Mouse (Mus musculus) intestine, postnatal 0 days (tissue): ENCODE data around the gene Jarid2. TPM values are rescaled to one million over a fixed set of nuclear protein-coding genes. Genes with fewer than 3 reads are reported as not detected.
A peak's percentile ranks its signal among the peaks of the same experiment; 100 is the strongest.

Source experiments
- ATAC-seq: fragments of 200-750 bp; cut with Nextera tagmentation; 2 replicates; pipeline ENCODE4 v1.8.0; 2017; ENCODE audit warnings: mild to moderate bottlenecking, moderate TSS enrichment, moderate library complexity
- H3K27ac ChIP-seq: fragments of 300-500 bp; sonication (generic); 2 replicates; pipeline ENCODE4 v1.5.1; 2014; ENCODE audit warnings: mild to moderate bottlenecking, low read depth, low read length, moderate library complexity
- H3K27me3 ChIP-seq: fragments of 300-500 bp; sonication (generic); replicated peaks from 2 replicates; pipeline ENCODE4 v1.6.1; 2014; ENCODE audit warnings: low read length, mixed read lengths; ENCODE audit not compliant: control insufficient read depth, insufficient read depth
- H3K36me3 ChIP-seq: fragments of 300-500 bp; sonication (generic); 2 replicates; pipeline ENCODE4 v1.6.1; 2014; ENCODE audit warnings: mild to moderate bottlenecking, moderate library complexity; ENCODE audit not compliant: control insufficient read depth, insufficient read depth
- H3K4me1 ChIP-seq: fragments of 300-500 bp; sonication (generic); replicated peaks from 2 replicates; pipeline ENCODE4 v1.6.1; 2014; ENCODE audit warnings: antibody characterized with exemption, low read length, mixed read lengths; ENCODE audit not compliant: control insufficient read depth, insufficient read depth
- H3K4me2 ChIP-seq: fragments of 300-500 bp; sonication (generic); replicated peaks from 2 replicates; pipeline ENCODE4 v1.6.1; 2014; ENCODE audit warnings: low read depth, mild to moderate bottlenecking, moderate library complexity
- H3K4me3 ChIP-seq: fragments of 300-500 bp; sonication (generic); 2 replicates; pipeline ENCODE4 v1.5.1; 2014; ENCODE audit warnings: low read depth, low read length
- H3K9ac ChIP-seq: fragments of 300-500 bp; sonication (generic); 2 replicates; pipeline ENCODE4 v1.6.1; 2014; ENCODE audit warnings: mild to moderate bottlenecking, low read depth, low read length
- H3K9me3 ChIP-seq: fragments of 300-500 bp; sonication (generic); 2 replicates; pipeline ENCODE4 v1.6.1; 2016; ENCODE audit warnings: mixed run types; ENCODE audit not compliant: control insufficient read depth
- CTCF ChIP-seq: sonication (generic); IDR thresholded peaks from 2 replicates; pipeline ENCODE4 v1.5.1; 2016; ENCODE audit warnings: low read depth, mild to moderate bottlenecking, control low read depth, antibody characterized with exemption, moderate library complexity
- WGBS: fragments of 180-500 bp; shearing (Covaris S2); extraction: QIAGEN DNeasy Blood & Tissue Kit; methylation state at CpG from one replicate; pipeline ENCODE4 v1.1.7; 2014; 5-methylcytosine and 5-hydroxymethylcytosine counted together
- polyA plus RNA-seq: library from polyadenylated mRNA; unstranded; fragments of >200 nt; fragmentation: Nextera tagmentation; extraction: Ambion mirVana; gene quantifications from 2 replicates; pipeline ENCODE4 v1.2.1, GENCODE M21; 2015

Gene Jarid2
- polyA plus RNA-seq, 1 experiment from 2014 or later: 6.8 TPM

DNA sequence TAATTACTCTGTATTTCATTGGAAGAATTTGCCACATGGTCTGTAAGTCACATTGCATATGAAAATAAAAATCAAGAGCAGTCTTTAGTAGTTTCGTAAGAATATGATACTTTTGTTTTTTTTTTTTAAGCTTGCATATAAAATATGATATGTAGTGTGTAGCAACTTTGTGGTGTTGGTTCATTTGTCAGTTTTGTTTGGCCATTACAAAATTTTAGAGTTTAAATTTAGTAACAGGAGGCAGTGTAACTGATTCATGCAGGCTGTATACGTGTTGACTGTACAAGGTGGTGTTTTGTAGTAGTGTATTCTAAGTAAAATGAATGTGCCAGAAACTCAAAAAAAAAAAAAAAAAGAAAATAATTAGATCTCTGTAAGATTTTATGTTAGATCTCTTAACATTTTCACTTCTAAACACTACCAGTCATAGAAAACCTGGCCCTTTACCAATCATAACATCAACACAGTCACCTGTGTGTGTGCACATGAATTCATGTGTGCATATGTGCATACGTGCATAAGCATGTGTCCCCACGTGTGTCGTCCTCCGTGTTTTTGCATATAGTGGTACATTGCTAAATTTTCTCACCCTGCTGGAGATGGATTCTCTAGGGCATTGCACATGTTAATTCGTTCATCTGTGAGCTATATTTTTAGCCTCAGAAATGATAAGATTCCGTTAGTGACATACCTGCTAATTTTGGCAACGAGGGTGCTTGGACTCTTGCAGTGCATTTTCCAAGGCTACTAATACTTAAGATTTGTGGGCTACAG, 59.3 kb downstream of the Jarid2 start:
- Histone ChIP-seq H3K4me2 (no peak overlapping the region), H3K4me3 (no peak overlapping the region), H3K27ac (no peak overlapping the region), H3K4me1 (no peaks in the 10 kb centered on the region), H3K27me3 (no peaks in the 10 kb centered on the region), H3K9me3 (no peaks in the 10 kb centered on the region), H3K36me3 (no peaks in the 10 kb centered on the region), H3K9ac (no peak overlapping the region)
- WGBS: 89% methylated on average over 9 of the region's 9 CpGs
- ATAC-seq: no peak
- no peak for TF ChIP-seq CTCF

DNA sequence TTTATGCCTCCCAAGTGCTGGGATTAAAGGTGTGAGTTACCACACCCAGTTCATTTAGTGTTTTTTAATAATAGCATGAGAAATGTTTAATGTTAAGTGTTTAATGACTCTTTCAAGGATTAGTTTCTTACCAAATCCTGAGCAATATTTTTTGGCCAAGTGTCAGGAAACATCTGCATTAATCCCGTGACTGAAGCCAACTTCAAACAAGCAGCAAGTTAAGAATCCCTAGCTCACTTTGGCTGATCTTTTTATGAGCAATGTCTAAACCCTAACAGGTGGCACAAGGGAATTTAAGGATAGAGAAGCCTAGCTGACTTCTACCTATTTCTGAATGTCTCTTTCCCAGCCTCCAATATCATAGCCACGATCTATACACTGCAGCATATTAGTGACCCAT, 60.7 kb downstream of the Jarid2 start:
- Histone ChIP-seq H3K4me3 (no peak overlapping the region), H3K27me3 (no peaks in the 10 kb centered on the region), H3K4me2 (no peak overlapping the region), H3K4me1 (no peaks in the 10 kb centered on the region), H3K27ac (no peak overlapping the region), H3K36me3 (no peaks in the 10 kb centered on the region), H3K9ac (no peak overlapping the region), H3K9me3 (no peaks in the 10 kb centered on the region)
- no peak for TF ChIP-seq CTCF
- WGBS: 65% methylated on average over 2 of the region's 2 CpGs
- no peak for ATAC-seq

DNA sequence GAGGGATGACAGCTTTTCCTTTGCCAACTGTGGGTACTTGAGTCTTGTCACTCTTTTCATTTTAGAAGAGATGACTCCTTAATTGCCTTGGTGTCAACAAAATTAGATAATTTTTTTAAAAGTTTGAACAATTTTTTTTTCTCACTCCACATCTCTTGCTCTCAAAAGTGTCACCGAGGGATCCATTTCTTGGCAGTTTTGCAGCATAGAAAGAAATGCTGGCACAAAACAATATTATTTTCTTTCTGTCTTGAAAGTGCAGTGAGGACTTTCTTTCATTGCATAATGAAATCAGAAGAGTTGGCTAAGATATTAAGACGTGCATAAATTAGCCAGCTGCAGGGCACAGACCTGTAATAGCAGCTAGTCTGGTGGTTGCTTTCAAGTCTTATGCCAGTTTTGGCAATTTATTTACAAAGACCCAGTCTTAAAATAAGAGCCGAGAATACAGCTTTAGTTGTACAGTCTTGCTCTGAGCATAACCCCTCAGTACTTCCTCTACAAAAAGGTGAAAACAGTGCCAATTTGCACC, 63.2 kb downstream of the Jarid2 start:
- ATAC-seq: no peak
- H3K27me3 ChIP-seq: no peaks in the 10 kb centered on the region
- H3K9ac ChIP-seq: no peak overlapping the region
- H3K27ac ChIP-seq: no peak overlapping the region
- no peaks in the 10 kb centered on the region for H3K36me3 ChIP-seq
- H3K9me3 ChIP-seq: no peaks in the 10 kb centered on the region
- no peak overlapping the region for H3K4me3 ChIP-seq
- no peaks in the 10 kb centered on the region for H3K4me1 ChIP-seq
- TF ChIP-seq CTCF: no peak
- no peak overlapping the region for H3K4me2 ChIP-seq
- 75% methylated on average over 3 of the region's 3 CpGs for WGBS

DNA sequence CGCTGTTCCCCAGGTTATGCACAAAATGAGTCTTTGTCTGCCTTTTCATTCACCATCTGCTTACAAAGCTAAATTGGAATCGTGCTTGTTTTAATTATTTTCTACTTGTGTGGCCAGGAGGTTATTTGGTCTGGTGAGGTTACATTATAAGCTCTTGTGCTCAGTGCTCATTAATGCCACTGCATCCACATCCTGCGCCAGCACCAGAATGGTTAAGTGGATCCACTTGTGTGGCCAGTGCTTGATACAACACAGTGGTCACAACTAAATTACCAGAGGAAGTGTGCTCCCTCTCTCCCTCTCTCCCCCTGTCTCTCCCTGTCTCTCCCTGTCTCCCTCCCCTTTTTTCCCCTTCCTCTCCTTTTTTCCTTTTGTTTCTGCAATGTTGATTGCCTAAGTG, 66.6 kb downstream of the Jarid2 start:
- no peaks in the 10 kb centered on the region for H3K36me3 ChIP-seq
- H3K27me3 ChIP-seq: no peaks in the 10 kb centered on the region
- WGBS: 59% methylated on average over 3 of the region's 3 CpGs
- no peaks in the 10 kb centered on the region for H3K9me3 ChIP-seq
- H3K4me2 ChIP-seq: no peak overlapping the region
- H3K9ac ChIP-seq: no peak overlapping the region
- H3K4me3 ChIP-seq: no peak overlapping the region
- TF ChIP-seq CTCF: no peak
- no peaks in the 10 kb centered on the region for H3K4me1 ChIP-seq
- no peak overlapping the region for H3K27ac ChIP-seq
- ATAC-seq: no peak

DNA sequence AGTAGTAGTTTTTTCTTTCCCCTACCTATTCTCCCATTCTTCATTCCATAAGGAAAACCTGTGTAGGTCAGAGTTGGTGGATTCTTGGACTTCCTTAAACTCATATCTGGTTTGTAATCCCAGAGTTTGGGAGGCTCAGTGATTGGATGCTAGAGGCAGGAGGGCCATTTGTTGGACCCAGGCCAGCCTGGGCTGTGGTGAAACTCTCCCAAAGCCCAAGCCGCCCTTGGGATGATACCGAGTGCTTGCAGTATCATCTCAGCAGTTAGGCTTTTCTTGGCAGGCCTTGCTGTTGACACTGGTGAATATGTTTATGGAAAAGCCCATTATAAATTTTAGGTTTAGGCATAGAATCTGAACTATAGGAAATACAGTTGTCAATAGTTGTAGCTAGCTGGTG, 67.5 kb downstream of the Jarid2 start:
- H3K9ac ChIP-seq: no peak overlapping the region
- H3K9me3 ChIP-seq: no peaks in the 10 kb centered on the region
- no peaks in the 10 kb centered on the region for H3K4me1 ChIP-seq
- H3K4me3 ChIP-seq: no peak overlapping the region
- TF ChIP-seq CTCF: no peak
- H3K4me2 ChIP-seq: no peak overlapping the region
- no peaks in the 10 kb centered on the region for H3K36me3 ChIP-seq
- ATAC-seq: no peak
- 67% methylated on average over 2 of the region's 2 CpGs for WGBS
- H3K27ac ChIP-seq: no peak overlapping the region
- H3K27me3 ChIP-seq: no peaks in the 10 kb centered on the region

DNA sequence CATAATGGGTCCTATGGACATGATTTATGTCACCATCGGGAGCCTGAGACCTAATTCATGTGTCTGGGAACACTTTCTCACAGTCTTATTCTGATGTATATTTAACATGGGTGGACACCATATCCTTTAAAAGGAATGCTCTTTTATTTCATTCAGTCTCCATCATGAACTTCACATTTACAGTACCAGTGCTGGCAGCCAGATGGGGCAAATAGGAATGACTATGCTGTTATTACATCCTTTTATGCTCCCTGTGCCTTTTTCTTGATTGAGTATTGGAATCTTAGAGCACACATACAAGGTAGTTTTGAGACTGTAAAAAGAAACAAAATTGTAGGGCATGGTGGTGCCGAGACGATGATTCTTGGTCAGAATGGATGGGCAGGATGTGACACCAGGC, 69.0 kb downstream of the Jarid2 start:
- H3K36me3 ChIP-seq: no peaks in the 10 kb centered on the region
- H3K4me1 ChIP-seq: no peaks in the 10 kb centered on the region; the same call in 1 of the 2 replicates
- no peak for ATAC-seq
- no peak overlapping the region for H3K4me2 ChIP-seq
- no peak overlapping the region for H3K4me3 ChIP-seq
- H3K27me3 ChIP-seq: no peaks in the 10 kb centered on the region
- H3K9ac ChIP-seq: no peak overlapping the region
- H3K9me3 ChIP-seq: no peaks in the 10 kb centered on the region
- no peak overlapping the region for H3K27ac ChIP-seq
- peak; percentile 53 for TF ChIP-seq CTCF
- 88% methylated on average over 3 of the region's 3 CpGs for WGBS

DNA sequence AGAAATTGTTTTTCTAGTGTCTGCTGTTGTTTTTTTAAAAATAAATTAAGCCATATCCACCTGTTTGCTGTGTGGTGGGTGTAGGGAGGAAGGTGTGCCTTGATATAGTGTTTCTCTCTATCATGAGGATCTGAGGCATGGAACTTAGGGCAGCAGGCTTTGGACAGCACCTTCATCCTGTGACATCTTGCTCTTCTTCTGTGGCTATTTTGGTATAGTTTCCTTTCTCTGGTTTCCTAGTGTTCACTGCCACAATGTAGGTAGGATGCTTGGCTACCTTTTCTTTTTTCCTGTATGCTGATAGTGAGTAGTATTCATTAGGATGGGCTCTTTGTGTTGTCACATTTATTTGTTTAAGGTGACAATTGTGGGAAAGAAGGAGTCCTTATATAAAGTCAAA, 69.9 kb downstream of the Jarid2 start:
- H3K27me3 ChIP-seq: no peaks in the 10 kb centered on the region
- TF ChIP-seq CTCF: no peak
- no peak overlapping the region for H3K4me2 ChIP-seq
- no peak overlapping the region for H3K4me3 ChIP-seq
- no peaks in the 10 kb centered on the region for H3K36me3 ChIP-seq
- no peak for ATAC-seq
- H3K9ac ChIP-seq: no peak overlapping the region
- no peaks in the 10 kb centered on the region; the same call in 1 of the 2 replicates for H3K4me1 ChIP-seq
- no peaks in the 10 kb centered on the region for H3K9me3 ChIP-seq
- H3K27ac ChIP-seq: no peak overlapping the region
